Mouse (Mus musculus): ENCODE measurements around the gene H13. TPM values are rescaled to one million over a fixed set of nuclear protein-coding genes. Genes with fewer than 3 reads are reported as not detected.
A peak's percentile ranks its signal among the peaks of the same experiment; 100 is the strongest.

Gene H13
- polyA plus RNA-seq, 1 experiment: 71.3 TPM

- Histone ChIP-seq H3K4me1 (ENCODE audit: control insufficient read depth, insufficient read depth, low read length) (no peaks in the 10 kb centered on the region; the same call in 1 of the 2 replicates), H3K27ac (ENCODE audit: control insufficient read depth, insufficient read depth, low read depth, low read length, poor library complexity) (no peak overlapping the region), H3K4me3 (replicated peaks; ENCODE audit: control insufficient read depth, low read depth, low read length) (no peak overlapping the region)
- TF ChIP-seq CTCF (IDR thresholded peaks at IDR 0.05; ENCODE audit: control insufficient read depth, insufficient read depth, low read length) (peak; percentile 88), POLR2A (IDR thresholded peaks at IDR 0.05; ENCODE audit: borderline replicate concordance, control insufficient read depth, low read depth, low read length) (no peak)
- WGBS: 49% methylated on average over 20 of the region's 20 CpGs
These were observed 27.4 kb downstream of the H13 start for GRCm38 (mm10) chr2:152696476-152697164.

- Histone ChIP-seq H3K27ac (ENCODE audit: control insufficient read depth, insufficient read depth, low read depth, low read length, poor library complexity) (no peak overlapping the region), H3K4me3 (replicated peaks; ENCODE audit: control insufficient read depth, low read depth, low read length) (no peak overlapping the region), H3K4me1 (ENCODE audit: control insufficient read depth, insufficient read depth, low read length) (no peaks in the 10 kb centered on the region; the same call in 1 of the 2 replicates)
- TF ChIP-seq CTCF (IDR thresholded peaks at IDR 0.05; ENCODE audit: control insufficient read depth, insufficient read depth, low read length): no peak
- TF ChIP-seq POLR2A (IDR thresholded peaks at IDR 0.05; ENCODE audit: borderline replicate concordance, control insufficient read depth, low read depth, low read length): no peak
- WGBS: 96% methylated on average over 10 of the region's 10 CpGs
These were observed 30.9 kb downstream of the H13 start for GRCm38 (mm10) chr2:152700138-152700537.

DNA sequence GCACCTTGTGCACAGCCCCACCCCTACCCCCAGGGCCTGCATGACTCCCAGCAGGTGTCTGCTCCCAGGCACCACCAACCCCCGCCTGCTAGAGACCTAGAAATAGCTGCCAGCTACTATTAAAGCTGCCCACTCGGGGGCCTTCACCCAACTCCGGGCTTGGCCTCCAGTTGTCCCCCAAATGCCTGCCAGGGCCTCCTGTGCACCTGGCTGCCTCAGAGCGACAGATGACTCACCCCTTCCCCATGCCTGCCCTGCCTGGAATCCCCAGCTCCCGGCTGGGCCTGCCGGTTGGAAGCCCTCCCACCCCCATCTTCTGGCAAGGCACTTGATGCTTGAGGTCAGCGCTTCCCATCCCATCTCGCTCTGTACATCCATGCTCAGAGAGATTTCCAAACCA, 31.5 kb downstream of the H13 start:
- no peak overlapping the region for H3K4me3 ChIP-seq (replicated peaks; ENCODE audit: control insufficient read depth, low read depth, low read length)
- WGBS: 93% methylated on average over 8 of the region's 8 CpGs
- no peaks in the 10 kb centered on the region; the same call in 1 of the 2 replicates for H3K4me1 ChIP-seq (ENCODE audit: control insufficient read depth, insufficient read depth, low read length)
- TF ChIP-seq POLR2A (IDR thresholded peaks at IDR 0.05; ENCODE audit: borderline replicate concordance, control insufficient read depth, low read depth, low read length) (no peak), CTCF (IDR thresholded peaks at IDR 0.05; ENCODE audit: control insufficient read depth, insufficient read depth, low read length) (no peak)
- H3K27ac ChIP-seq (ENCODE audit: control insufficient read depth, insufficient read depth, low read depth, low read length, poor library complexity): no peak overlapping the region

DNA sequence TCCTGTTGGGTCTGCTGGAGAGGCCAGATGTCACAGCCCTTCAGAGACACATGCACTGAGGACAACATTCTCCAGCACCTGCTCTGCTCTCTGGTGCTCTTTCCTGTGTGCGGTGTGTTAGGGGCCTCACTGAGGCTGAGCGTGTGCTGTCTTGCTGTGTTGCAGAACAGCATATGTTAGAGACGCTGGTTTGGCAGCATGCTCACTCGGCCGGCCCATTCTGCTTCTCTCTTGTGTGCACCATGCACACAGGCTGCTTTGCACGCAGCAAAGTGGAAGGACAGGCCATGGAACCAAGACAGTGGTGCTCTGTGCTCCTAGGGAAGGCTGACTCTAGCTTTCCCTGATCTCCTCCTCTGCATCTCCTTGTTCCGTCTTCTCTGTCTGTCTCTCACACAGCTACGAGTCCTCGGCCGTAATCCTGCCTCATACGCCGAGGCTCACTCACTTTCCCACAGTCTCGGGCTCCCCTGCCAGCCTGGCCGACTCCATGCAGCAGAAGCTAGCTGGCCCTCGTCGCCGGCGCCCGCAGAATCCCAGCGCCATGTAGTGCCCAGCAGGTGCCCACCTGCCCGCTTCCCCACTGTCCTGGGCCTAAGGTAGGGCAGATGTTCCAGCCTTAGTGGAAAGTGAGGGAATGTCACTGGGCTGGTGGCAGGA, 34.5 kb downstream of the H13 start:
- TF ChIP-seq POLR2A (IDR thresholded peaks at IDR 0.05; ENCODE audit: borderline replicate concordance, control insufficient read depth, low read depth, low read length): no peak
- TF ChIP-seq CTCF (IDR thresholded peaks at IDR 0.05; ENCODE audit: control insufficient read depth, insufficient read depth, low read length): no peak
- Histone ChIP-seq H3K4me1 (ENCODE audit: control insufficient read depth, insufficient read depth, low read length) (no peaks in the 10 kb centered on the region), H3K27ac (ENCODE audit: control insufficient read depth, insufficient read depth, low read depth, low read length, poor library complexity) (no peak overlapping the region), H3K4me3 (replicated peaks; ENCODE audit: control insufficient read depth, low read depth, low read length) (no peak overlapping the region)
- WGBS: 94% methylated on average over 21 of the region's 21 CpGs

- Histone ChIP-seq H3K27ac (ENCODE audit: control insufficient read depth, insufficient read depth, low read depth, low read length, poor library complexity) (no peak overlapping the region), H3K4me1 (ENCODE audit: control insufficient read depth, insufficient read depth, low read length) (no peaks in the 10 kb centered on the region), H3K4me3 (replicated peaks; ENCODE audit: control insufficient read depth, low read depth, low read length) (no peak overlapping the region)
- WGBS: 86% methylated on average over 5 of the region's 5 CpGs
- no peak for TF ChIP-seq CTCF (IDR thresholded peaks at IDR 0.05; ENCODE audit: control insufficient read depth, insufficient read depth, low read length)
- TF ChIP-seq POLR2A (IDR thresholded peaks at IDR 0.05; ENCODE audit: borderline replicate concordance, control insufficient read depth, low read depth, low read length): no peak
These were observed 35.0 kb downstream of the H13 start for GRCm38 (mm10) chr2:152704256-152704605.

- no peak overlapping the region for H3K27ac ChIP-seq (ENCODE audit: control insufficient read depth, insufficient read depth, low read depth, low read length, poor library complexity)
- H3K4me1 ChIP-seq (ENCODE audit: control insufficient read depth, insufficient read depth, low read length): no peaks in the 10 kb centered on the region
- TF ChIP-seq CTCF (IDR thresholded peaks at IDR 0.05; ENCODE audit: control insufficient read depth, insufficient read depth, low read length): no peak
- no peak for TF ChIP-seq POLR2A (IDR thresholded peaks at IDR 0.05; ENCODE audit: borderline replicate concordance, control insufficient read depth, low read depth, low read length)
- 92% methylated on average over 14 of the region's 14 CpGs for WGBS
- H3K4me3 ChIP-seq (replicated peaks; ENCODE audit: control insufficient read depth, low read depth, low read length): no peak overlapping the region
These were observed 35.6 kb downstream of the H13 start for GRCm38 (mm10) chr2:152704811-152705370.

- H3K27ac ChIP-seq (ENCODE audit: control insufficient read depth, insufficient read depth, low read depth, low read length, poor library complexity): no peak overlapping the region
- no peaks in the 10 kb centered on the region for H3K4me1 ChIP-seq (ENCODE audit: control insufficient read depth, insufficient read depth, low read length)
- WGBS: 89% methylated on average over 22 of the region's 22 CpGs
- TF ChIP-seq CTCF (IDR thresholded peaks at IDR 0.05; ENCODE audit: control insufficient read depth, insufficient read depth, low read length): no peak
- no peak for TF ChIP-seq POLR2A (IDR thresholded peaks at IDR 0.05; ENCODE audit: borderline replicate concordance, control insufficient read depth, low read depth, low read length)
- H3K4me3 ChIP-seq (replicated peaks; ENCODE audit: control insufficient read depth, low read depth, low read length): no peak overlapping the region
These were observed 36.8 kb downstream of the H13 start for GRCm38 (mm10) chr2:152705993-152706571.

DNA sequence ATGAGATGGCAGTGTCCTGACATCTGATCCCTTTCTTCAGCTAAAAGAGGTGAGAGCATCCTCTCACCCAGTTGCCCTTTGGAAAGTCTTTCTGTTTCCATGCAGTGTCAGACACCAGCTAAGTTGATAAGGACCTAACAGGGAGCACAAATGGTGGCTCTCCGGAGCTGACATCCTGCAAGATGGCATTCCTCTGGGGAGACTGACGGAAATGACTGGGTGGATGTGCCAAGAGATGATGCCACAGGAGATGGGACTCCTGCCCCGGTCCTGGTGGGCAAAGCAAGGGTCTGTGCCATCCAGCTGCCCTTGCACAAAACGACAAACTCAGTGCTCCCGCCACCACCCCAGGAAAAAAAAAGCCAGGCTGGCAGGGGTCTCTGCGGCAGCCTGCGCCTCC, 37.9 kb downstream of the H13 start:
- no peak overlapping the region for H3K4me3 ChIP-seq (replicated peaks; ENCODE audit: control insufficient read depth, low read depth, low read length)
- peak overlapping the region; percentile 4; the same call in 1 of the 2 replicates for H3K27ac ChIP-seq (ENCODE audit: control insufficient read depth, insufficient read depth, low read depth, low read length, poor library complexity)
- H3K4me1 ChIP-seq (ENCODE audit: control insufficient read depth, insufficient read depth, low read length): no peaks in the 10 kb centered on the region
- 95% methylated on average over 7 of the region's 7 CpGs for WGBS
- TF ChIP-seq CTCF (IDR thresholded peaks at IDR 0.05; ENCODE audit: control insufficient read depth, insufficient read depth, low read length): no peak
- TF ChIP-seq POLR2A (IDR thresholded peaks at IDR 0.05; ENCODE audit: borderline replicate concordance, control insufficient read depth, low read depth, low read length): no peak
